Mouse (Mus musculus): ENCODE data around the gene Clps. TPM values are rescaled to one million over a fixed set of nuclear protein-coding genes. Genes with fewer than 3 reads are reported as not detected.

Clps gene
- polyA plus RNA-seq (2014; fragmentation: Nextera tagmentation; extraction: Ambion mirVana) = not detected in 2 replicates

- ATAC-seq (replicated peaks; ENCODE audit: insufficient number of reproducible peaks, low FRiP score, low TSS enrichment, low read depth) (no peak), DNase-seq (ENCODE audit: low spot score) (no peak)
- H3K4me3 ChIP-seq (ENCODE audit: low read depth, low read length) = no peak within 1 kb of the TSS
- H3K36me3 ChIP-seq (replicated peaks; ENCODE audit: control insufficient read depth, insufficient read depth, low read depth, low read length) = no peaks in the 10 kb centered on the region
- 82% methylated on average over 4 of the region's 4 CpGs for WGBS
- no peaks in the 10 kb centered on the region for H3K9me3 ChIP-seq (replicated peaks; ENCODE audit: control insufficient read depth, low read length)
- H3K4me1 ChIP-seq (ENCODE audit: control insufficient read depth, insufficient read depth, low read length) = no peaks in the 10 kb centered on the region; the same call in 1 of the 2 replicates
- no peak within 1 kb of the TSS for H3K4me2 ChIP-seq (ENCODE audit: low read depth, low read length)
- no peaks in the 10 kb centered on the region for H3K27me3 ChIP-seq (ENCODE audit: control insufficient read depth, insufficient read depth, low read length)
- no peak within 1 kb of the TSS for H3K27ac ChIP-seq (replicated peaks; ENCODE audit: low read depth, low read length)
- no peak within 1 kb of the TSS for H3K9ac ChIP-seq (replicated peaks; ENCODE audit: low read length)
These were observed at the start of gene Clps for GRCm38 (mm10) chr17:28560598-28560997. TSS of gene Clps (minus strand) at chr17:28560766.

DNA sequence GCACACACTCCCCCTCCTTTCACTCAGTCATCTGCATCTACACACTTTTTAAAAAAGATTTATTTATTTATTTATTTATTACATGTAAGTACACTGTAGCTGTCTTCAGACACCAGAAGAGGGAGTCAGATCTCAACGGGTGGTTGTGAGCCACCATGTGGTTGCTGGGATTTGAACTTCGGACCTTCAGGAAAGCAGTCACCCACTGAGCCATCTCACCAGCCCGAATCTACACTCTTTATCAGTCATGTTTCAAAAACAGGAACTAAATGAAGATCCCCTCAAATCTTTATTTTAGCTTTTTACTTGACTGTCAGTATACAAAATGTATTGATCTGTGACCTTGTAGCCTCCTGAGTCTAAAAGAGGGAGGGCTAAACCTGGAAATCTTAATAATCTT is 49.0 kb upstream of the Clps start:
- Histone ChIP-seq H3K4me2 (ENCODE audit: low read depth, low read length) (no peak overlapping the region), H3K27me3 (ENCODE audit: control insufficient read depth, insufficient read depth, low read length) (no peaks in the 10 kb centered on the region), H3K9ac (replicated peaks; ENCODE audit: low read length) (no peak overlapping the region), H3K4me3 (ENCODE audit: low read depth, low read length) (no peak overlapping the region), H3K27ac (replicated peaks; ENCODE audit: low read depth, low read length) (no peak overlapping the region), H3K36me3 (replicated peaks; ENCODE audit: control insufficient read depth, insufficient read depth, low read depth, low read length) (peaks cover 6% of the 10 kb centered on the region), H3K9me3 (replicated peaks; ENCODE audit: control insufficient read depth, low read length) (no peaks in the 10 kb centered on the region), H3K4me1 (ENCODE audit: control insufficient read depth, insufficient read depth, low read length) (no peaks in the 10 kb centered on the region)
- WGBS = 81% methylated on average over 3 of the region's 3 CpGs
- no peak for ATAC-seq (replicated peaks; ENCODE audit: insufficient number of reproducible peaks, low FRiP score, low TSS enrichment, low read depth)
- no peak for DNase-seq (ENCODE audit: low spot score)

- H3K4me2 ChIP-seq (ENCODE audit: low read depth, low read length) = no peak overlapping the region
- WGBS = 89% methylated on average over 9 of the region's 9 CpGs
- H3K27me3 ChIP-seq (ENCODE audit: control insufficient read depth, insufficient read depth, low read length) = no peaks in the 10 kb centered on the region
- ATAC-seq (replicated peaks; ENCODE audit: insufficient number of reproducible peaks, low FRiP score, low TSS enrichment, low read depth) (no peak), DNase-seq (ENCODE audit: low spot score) (no peak)
- no peak overlapping the region for H3K27ac ChIP-seq (replicated peaks; ENCODE audit: low read depth, low read length)
- H3K4me3 ChIP-seq (ENCODE audit: low read depth, low read length) = no peak overlapping the region
- H3K9ac ChIP-seq (replicated peaks; ENCODE audit: low read length) = no peak overlapping the region
- peaks cover 35% of the 10 kb centered on the region for H3K36me3 ChIP-seq (replicated peaks; ENCODE audit: control insufficient read depth, insufficient read depth, low read depth, low read length)
- H3K4me1 ChIP-seq (ENCODE audit: control insufficient read depth, insufficient read depth, low read length) = no peaks in the 10 kb centered on the region
- no peaks in the 10 kb centered on the region for H3K9me3 ChIP-seq (replicated peaks; ENCODE audit: control insufficient read depth, low read length)
These were observed 41.1 kb upstream of the Clps start for GRCm38 (mm10) chr17:28601557-28602250.

- DNase-seq (ENCODE audit: low spot score) (no peak), ATAC-seq (replicated peaks; ENCODE audit: insufficient number of reproducible peaks, low FRiP score, low TSS enrichment, low read depth) (no peak)
- Histone ChIP-seq H3K27ac (replicated peaks; ENCODE audit: low read depth, low read length) (no peak overlapping the region), H3K36me3 (replicated peaks; ENCODE audit: control insufficient read depth, insufficient read depth, low read depth, low read length) (peaks cover 35% of the 10 kb centered on the region), H3K27me3 (ENCODE audit: control insufficient read depth, insufficient read depth, low read length) (no peaks in the 10 kb centered on the region), H3K9ac (replicated peaks; ENCODE audit: low read length) (no peak overlapping the region), H3K4me2 (ENCODE audit: low read depth, low read length) (no peak overlapping the region), H3K4me1 (ENCODE audit: control insufficient read depth, insufficient read depth, low read length) (no peaks in the 10 kb centered on the region), H3K4me3 (ENCODE audit: low read depth, low read length) (no peak overlapping the region), H3K9me3 (replicated peaks; ENCODE audit: control insufficient read depth, low read length) (no peaks in the 10 kb centered on the region)
- WGBS = 90% methylated on average over 5 of the region's 5 CpGs
These were observed 40.2 kb upstream of the Clps start for GRCm38 (mm10) chr17:28600780-28601179.

DNA sequence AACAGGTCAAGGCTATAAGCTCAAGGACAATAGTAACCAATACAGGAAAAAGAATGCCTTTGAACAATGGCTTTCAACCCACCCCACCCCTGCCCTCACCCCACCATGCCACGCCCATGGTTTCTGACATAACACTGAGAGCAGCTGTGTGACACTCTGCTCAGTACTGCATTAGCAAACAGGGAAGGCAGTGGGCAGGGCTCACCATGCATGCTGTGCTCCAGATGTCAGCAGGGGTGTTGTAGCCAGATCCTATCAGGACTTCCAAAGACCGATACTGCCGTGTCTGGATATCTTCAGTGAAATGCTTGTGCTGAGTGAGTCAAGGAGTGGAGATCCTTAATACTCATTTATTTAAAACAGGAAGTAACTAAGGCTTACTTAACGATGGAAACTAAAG is 33.4 kb upstream of the Clps start:
- no peaks in the 10 kb centered on the region for H3K9me3 ChIP-seq (replicated peaks; ENCODE audit: control insufficient read depth, low read length)
- H3K4me2 ChIP-seq (ENCODE audit: low read depth, low read length) = no peak overlapping the region
- peaks cover 20% of the 10 kb centered on the region for H3K36me3 ChIP-seq (replicated peaks; ENCODE audit: control insufficient read depth, insufficient read depth, low read depth, low read length)
- no peak for ATAC-seq (replicated peaks; ENCODE audit: insufficient number of reproducible peaks, low FRiP score, low TSS enrichment, low read depth)
- H3K9ac ChIP-seq (replicated peaks; ENCODE audit: low read length) = no peak overlapping the region
- no peaks in the 10 kb centered on the region for H3K4me1 ChIP-seq (ENCODE audit: control insufficient read depth, insufficient read depth, low read length)
- H3K27ac ChIP-seq (replicated peaks; ENCODE audit: low read depth, low read length) = no peak overlapping the region
- 82% methylated on average over 4 of the region's 4 CpGs for WGBS
- no peaks in the 10 kb centered on the region for H3K27me3 ChIP-seq (ENCODE audit: control insufficient read depth, insufficient read depth, low read length)
- no peak for DNase-seq (ENCODE audit: low spot score)
- no peak overlapping the region for H3K4me3 ChIP-seq (ENCODE audit: low read depth, low read length)

DNA sequence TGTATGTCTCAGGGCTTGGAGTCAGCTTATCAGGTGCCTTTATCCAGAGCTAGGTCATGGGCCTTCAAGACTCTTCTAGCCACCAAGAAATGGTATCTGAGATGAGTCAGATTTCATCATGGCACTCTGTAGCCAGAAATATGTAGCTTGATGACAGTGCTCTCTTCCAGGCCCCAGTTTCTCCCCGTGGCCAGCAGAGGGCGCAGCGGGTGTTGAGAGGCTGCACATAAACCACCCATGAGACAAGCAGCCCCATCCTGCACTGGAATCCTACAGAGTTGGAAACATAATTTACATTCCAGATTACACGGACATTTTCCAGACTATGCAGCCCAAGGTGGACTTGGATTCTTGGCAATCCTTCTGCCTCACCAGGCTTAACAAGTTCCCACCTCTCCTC is 32.4 kb upstream of the Clps start:
- H3K36me3 ChIP-seq (replicated peaks; ENCODE audit: control insufficient read depth, insufficient read depth, low read depth, low read length) = peaks cover 21% of the 10 kb centered on the region
- H3K4me2 ChIP-seq (ENCODE audit: low read depth, low read length) = no peak overlapping the region
- H3K4me1 ChIP-seq (ENCODE audit: control insufficient read depth, insufficient read depth, low read length) = no peaks in the 10 kb centered on the region
- DNase-seq (ENCODE audit: low spot score) (peak; percentile 81), ATAC-seq (replicated peaks; ENCODE audit: insufficient number of reproducible peaks, low FRiP score, low TSS enrichment, low read depth) (no peak)
- 13% methylated on average over 4 of the region's 4 CpGs for WGBS
- H3K4me3 ChIP-seq (ENCODE audit: low read depth, low read length) = no peak overlapping the region
- H3K9ac ChIP-seq (replicated peaks; ENCODE audit: low read length) = no peak overlapping the region
- no peak overlapping the region for H3K27ac ChIP-seq (replicated peaks; ENCODE audit: low read depth, low read length)
- H3K9me3 ChIP-seq (replicated peaks; ENCODE audit: control insufficient read depth, low read length) = no peaks in the 10 kb centered on the region
- no peaks in the 10 kb centered on the region for H3K27me3 ChIP-seq (ENCODE audit: control insufficient read depth, insufficient read depth, low read length)

DNA sequence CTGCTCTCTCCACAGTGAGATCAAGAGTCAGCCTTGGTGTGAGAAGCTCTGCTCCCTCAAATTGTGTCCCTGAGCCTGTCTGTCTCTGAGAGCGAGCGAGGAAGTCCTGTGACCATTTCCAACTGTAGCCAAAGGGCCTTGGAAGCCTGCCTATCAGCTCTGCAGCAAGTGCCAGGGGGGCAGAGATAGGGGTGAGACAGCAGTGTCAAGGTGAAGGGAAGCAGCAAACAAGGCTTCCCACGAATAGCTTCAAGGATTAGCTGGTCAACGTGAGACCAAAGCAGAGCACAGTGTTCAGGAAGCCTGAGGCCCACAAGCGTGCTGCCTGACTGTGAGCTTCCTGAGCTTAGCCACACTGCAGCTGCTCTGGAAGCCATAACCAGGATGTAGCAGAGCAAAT is 30.9 kb upstream of the Clps start:
- H3K9ac ChIP-seq (replicated peaks; ENCODE audit: low read length) = no peak overlapping the region
- H3K4me2 ChIP-seq (ENCODE audit: low read depth, low read length) = no peak overlapping the region
- H3K4me1 ChIP-seq (ENCODE audit: control insufficient read depth, insufficient read depth, low read length) = no peaks in the 10 kb centered on the region
- H3K27me3 ChIP-seq (ENCODE audit: control insufficient read depth, insufficient read depth, low read length) = no peaks in the 10 kb centered on the region
- H3K4me3 ChIP-seq (ENCODE audit: low read depth, low read length) = no peak overlapping the region
- H3K27ac ChIP-seq (replicated peaks; ENCODE audit: low read depth, low read length) = no peak overlapping the region
- H3K36me3 ChIP-seq (replicated peaks; ENCODE audit: control insufficient read depth, insufficient read depth, low read depth, low read length) = peaks cover 16% of the 10 kb centered on the region
- DNase-seq (ENCODE audit: low spot score) (no peak), ATAC-seq (replicated peaks; ENCODE audit: insufficient number of reproducible peaks, low FRiP score, low TSS enrichment, low read depth) (no peak)
- 94% methylated on average over 5 of the region's 5 CpGs for WGBS
- H3K9me3 ChIP-seq (replicated peaks; ENCODE audit: control insufficient read depth, low read length) = no peaks in the 10 kb centered on the region

- WGBS = 86% methylated on average over 3 of the region's 3 CpGs
These were observed 30.0 kb upstream of the Clps start for GRCm38 (mm10) chr17:28590596-28590995.

More at GRCm38 (mm10) chr17:28590596-28590995, 30.0 kb upstream of the Clps start:
- Histone ChIP-seq H3K4me1 (ENCODE audit: control insufficient read depth, insufficient read depth, low read length) (no peaks in the 10 kb centered on the region), H3K27ac (replicated peaks; ENCODE audit: low read depth, low read length) (no peak overlapping the region), H3K4me2 (ENCODE audit: low read depth, low read length) (no peak overlapping the region), H3K36me3 (replicated peaks; ENCODE audit: control insufficient read depth, insufficient read depth, low read depth, low read length) (peaks cover 16% of the 10 kb centered on the region), H3K4me3 (ENCODE audit: low read depth, low read length) (no peak overlapping the region), H3K9me3 (replicated peaks; ENCODE audit: control insufficient read depth, low read length) (no peaks in the 10 kb centered on the region), H3K27me3 (ENCODE audit: control insufficient read depth, insufficient read depth, low read length) (no peaks in the 10 kb centered on the region), H3K9ac (replicated peaks; ENCODE audit: low read length) (no peak overlapping the region)
- DNase-seq (ENCODE audit: low spot score) (no peak), ATAC-seq (replicated peaks; ENCODE audit: insufficient number of reproducible peaks, low FRiP score, low TSS enrichment, low read depth) (no peak)

Measured in embryonic facial prominence, embryonic 11.5 days (tissue).